Mouse (Mus musculus): ENCODE data around the gene Asna1. TPM values are rescaled to one million over a fixed set of nuclear protein-coding genes. Genes with fewer than 3 reads are reported as not detected.

The Asna1 gene
- polyA plus RNA-seq, 1 experiment: 46.6 TPM

GRCm38 (mm10) chr8:85014431-85014830, 10.7 kb downstream of the Asna1 start, which contains the start of gene Best2:
Gene Best2, minus strand, starts transcription at chr8:85014531.
- no peak within 1 kb of the TSS for H3K27ac ChIP-seq (ENCODE audit: control insufficient read depth, insufficient read depth, low read depth, low read length, poor library complexity)
- no peak for TF ChIP-seq CTCF (IDR thresholded peaks at IDR 0.05; ENCODE audit: control insufficient read depth, insufficient read depth, low read length)
- no peak for TF ChIP-seq POLR2A (IDR thresholded peaks at IDR 0.05; ENCODE audit: borderline replicate concordance, control insufficient read depth, low read depth, low read length)
- 49% methylated on average over 2 of the region's 2 CpGs for WGBS
- no peak within 1 kb of the TSS for H3K4me3 ChIP-seq (replicated peaks; ENCODE audit: control insufficient read depth, low read depth, low read length)
- H3K4me1 ChIP-seq (ENCODE audit: control insufficient read depth, insufficient read depth, low read length): no peaks in the 10 kb centered on the region

- Histone ChIP-seq H3K4me3 (replicated peaks; ENCODE audit: control insufficient read depth, low read depth, low read length) (no peak overlapping the region), H3K4me1 (ENCODE audit: control insufficient read depth, insufficient read depth, low read length) (no peaks in the 10 kb centered on the region), H3K27ac (ENCODE audit: control insufficient read depth, insufficient read depth, low read depth, low read length, poor library complexity) (no peak overlapping the region)
- 6% methylated on average over 26 of the region's 26 CpGs for WGBS
- peak; percentile 65 for TF ChIP-seq CTCF (IDR thresholded peaks at IDR 0.05; ENCODE audit: control insufficient read depth, insufficient read depth, low read length)
- no peak for TF ChIP-seq POLR2A (IDR thresholded peaks at IDR 0.05; ENCODE audit: borderline replicate concordance, control insufficient read depth, low read depth, low read length)
Measured at GRCm38 (mm10) chr8:85013230-85013840, 11.7 kb downstream of the Asna1 start.

DNA sequence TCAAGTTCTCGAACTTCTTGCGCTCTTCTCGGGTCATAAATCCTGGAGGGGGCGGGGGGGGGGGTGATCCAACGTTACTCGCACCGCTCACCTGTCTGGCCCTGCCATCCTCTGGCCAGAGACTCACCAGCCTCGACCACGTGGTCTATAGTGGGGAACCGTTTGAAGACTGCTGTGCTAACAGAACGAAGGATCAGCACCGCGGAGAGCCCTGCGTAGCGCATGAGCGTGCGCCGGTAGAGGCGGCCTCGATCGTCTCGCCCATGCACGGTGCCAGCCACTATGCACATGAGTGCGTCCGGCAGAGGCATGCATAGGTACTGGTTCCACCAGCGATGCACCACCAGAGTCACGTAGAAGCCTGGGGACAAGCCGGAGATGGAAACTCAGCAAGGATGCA, 13.8 kb downstream of the Asna1 start:
- TF ChIP-seq POLR2A (IDR thresholded peaks at IDR 0.05; ENCODE audit: borderline replicate concordance, control insufficient read depth, low read depth, low read length): no peak
- no peak for TF ChIP-seq CTCF (IDR thresholded peaks at IDR 0.05; ENCODE audit: control insufficient read depth, insufficient read depth, low read length)
- no peak overlapping the region for H3K27ac ChIP-seq (ENCODE audit: control insufficient read depth, insufficient read depth, low read depth, low read length, poor library complexity)
- no peak overlapping the region for H3K4me3 ChIP-seq (replicated peaks; ENCODE audit: control insufficient read depth, low read depth, low read length)
- H3K4me1 ChIP-seq (ENCODE audit: control insufficient read depth, insufficient read depth, low read length): no peaks in the 10 kb centered on the region; the same call in 1 of the 2 replicates
- WGBS: 12% methylated on average over 28 of the region's 28 CpGs

DNA sequence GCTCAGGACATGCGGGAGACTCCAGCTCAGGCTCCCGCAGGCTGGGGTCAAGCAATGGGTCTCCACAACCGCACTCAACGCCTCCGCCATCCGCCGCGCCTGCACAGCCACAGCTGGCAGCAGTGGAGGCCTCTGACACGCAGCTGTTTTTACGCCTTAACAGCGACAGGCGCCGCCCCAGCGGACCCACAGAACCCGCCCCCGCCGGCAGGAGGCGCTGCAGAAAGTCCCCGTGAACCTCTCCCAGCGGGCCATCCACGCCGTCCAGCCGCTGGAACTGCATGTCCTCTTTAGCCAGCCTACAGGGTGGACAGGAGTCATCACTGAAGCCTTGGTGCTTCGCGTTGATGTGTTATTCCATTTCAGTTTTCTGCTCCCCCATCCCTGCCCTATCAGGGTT, 17.4 kb downstream of the Asna1 start:
- WGBS: 34% methylated on average over 25 of the region's 25 CpGs
- Histone ChIP-seq H3K27ac (ENCODE audit: control insufficient read depth, insufficient read depth, low read depth, low read length, poor library complexity) (no peak overlapping the region; the same call in 1 of the 2 replicates), H3K4me1 (ENCODE audit: control insufficient read depth, insufficient read depth, low read length) (no peaks in the 10 kb centered on the region; the same call in 1 of the 2 replicates), H3K4me3 (replicated peaks; ENCODE audit: control insufficient read depth, low read depth, low read length) (no peak overlapping the region)
- no peak for TF ChIP-seq POLR2A (IDR thresholded peaks at IDR 0.05; ENCODE audit: borderline replicate concordance, control insufficient read depth, low read depth, low read length)
- peak; percentile 48; the same call in 1 of the 2 replicates for TF ChIP-seq CTCF (IDR thresholded peaks at IDR 0.05; ENCODE audit: control insufficient read depth, insufficient read depth, low read length)

DNA sequence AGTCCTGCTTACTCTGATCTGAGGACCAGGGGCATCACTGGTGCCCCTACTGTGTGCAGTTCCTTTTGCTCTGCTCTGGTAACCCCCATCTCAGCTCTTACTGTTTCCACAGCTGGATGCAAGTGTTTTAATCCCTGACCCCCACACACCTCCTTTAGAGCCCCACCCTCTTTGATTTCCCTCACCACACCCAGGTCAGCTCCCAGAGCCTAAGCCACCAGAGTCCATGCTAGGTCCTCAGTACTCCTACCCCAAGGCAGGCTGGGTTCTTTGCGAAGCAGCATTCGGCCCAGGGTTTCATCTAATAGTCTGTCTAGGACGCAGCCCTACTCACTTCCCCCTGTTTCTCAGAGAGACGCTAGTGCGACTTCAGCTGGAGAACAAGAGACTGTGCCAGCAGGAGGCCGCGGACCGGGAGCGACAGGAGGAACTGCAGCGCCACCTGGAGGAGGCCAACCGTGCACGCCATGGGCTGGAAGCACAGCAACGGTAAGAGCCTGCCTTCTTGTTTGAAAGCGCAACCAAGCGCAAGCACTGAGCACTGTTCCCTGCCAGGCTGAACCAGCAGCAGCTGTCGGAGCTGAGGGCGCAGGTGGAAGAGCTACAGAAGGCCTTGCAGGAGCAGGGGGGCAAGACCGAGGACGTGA, 27.3 kb downstream of the Asna1 start:
- 4% methylated on average over 19 of the region's 19 CpGs for WGBS

DNA sequence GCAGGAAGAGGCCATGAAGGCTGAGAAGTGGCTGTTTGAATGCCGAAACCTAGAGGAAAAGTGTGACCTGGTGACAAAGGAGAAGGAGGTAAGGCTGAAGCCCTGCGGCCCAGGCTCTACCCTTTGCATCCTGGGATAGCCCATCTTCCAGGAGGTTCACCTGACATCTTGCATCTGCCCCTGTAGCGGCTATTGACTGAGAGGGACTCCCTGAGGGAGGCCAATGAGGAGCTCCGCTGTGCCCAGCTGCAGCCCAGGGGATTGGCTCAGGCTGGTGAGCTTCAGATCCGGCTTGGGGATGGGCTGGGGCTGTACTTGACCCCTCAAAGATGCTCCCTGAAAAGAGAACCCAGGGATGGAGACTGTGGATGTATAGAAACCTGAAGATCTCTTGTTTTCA, 28.1 kb downstream of the Asna1 start:
- Histone ChIP-seq H3K27ac (ENCODE audit: control insufficient read depth, insufficient read depth, low read depth, low read length, poor library complexity) (no peak overlapping the region), H3K4me1 (ENCODE audit: control insufficient read depth, insufficient read depth, low read length) (peaks cover 1% of the 10 kb centered on the region), H3K4me3 (replicated peaks; ENCODE audit: control insufficient read depth, low read depth, low read length) (no peak overlapping the region)
- 86% methylated on average over 5 of the region's 5 CpGs for WGBS
- TF ChIP-seq POLR2A (IDR thresholded peaks at IDR 0.05; ENCODE audit: borderline replicate concordance, control insufficient read depth, low read depth, low read length) (no peak), CTCF (IDR thresholded peaks at IDR 0.05; ENCODE audit: control insufficient read depth, insufficient read depth, low read length) (no peak)

More for the DNA sequence above, 27.3 kb downstream of the Asna1 start:
- TF ChIP-seq POLR2A (IDR thresholded peaks at IDR 0.05; ENCODE audit: borderline replicate concordance, control insufficient read depth, low read depth, low read length) (peak; percentile 38; the same call in 1 of the 2 replicates), CTCF (IDR thresholded peaks at IDR 0.05; ENCODE audit: control insufficient read depth, insufficient read depth, low read length) (peak; percentile 99)
- Histone ChIP-seq H3K4me3 (replicated peaks; ENCODE audit: control insufficient read depth, low read depth, low read length) (no peak overlapping the region), H3K27ac (ENCODE audit: control insufficient read depth, insufficient read depth, low read depth, low read length, poor library complexity) (no peak overlapping the region), H3K4me1 (ENCODE audit: control insufficient read depth, insufficient read depth, low read length) (peaks cover 1% of the 10 kb centered on the region)

DNA sequence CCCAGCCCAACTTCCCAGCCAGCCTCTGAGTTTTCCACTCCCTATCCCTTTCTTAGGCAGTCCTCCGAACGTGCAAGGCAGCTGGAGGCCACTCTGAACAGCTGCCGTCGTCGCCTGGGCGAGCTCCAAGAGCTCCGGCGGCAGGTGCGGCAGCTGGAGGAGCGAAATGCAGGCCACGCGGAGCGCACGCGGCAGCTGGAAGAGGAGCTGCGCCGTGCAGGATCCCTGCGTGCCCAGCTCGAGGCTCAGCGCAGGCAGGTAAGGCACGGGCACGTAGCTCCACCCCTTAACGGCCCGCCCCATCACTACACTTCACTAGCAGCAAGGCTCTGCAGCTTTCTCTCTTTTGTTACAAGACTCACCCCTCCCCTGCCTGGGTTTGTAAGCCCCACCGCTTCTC, 29.4 kb downstream of the Asna1 start:
- Histone ChIP-seq H3K27ac (ENCODE audit: control insufficient read depth, insufficient read depth, low read depth, low read length, poor library complexity) (no peak overlapping the region), H3K4me1 (ENCODE audit: control insufficient read depth, insufficient read depth, low read length) (peaks cover 3% of the 10 kb centered on the region), H3K4me3 (replicated peaks; ENCODE audit: control insufficient read depth, low read depth, low read length) (no peak overlapping the region)
- no peak for TF ChIP-seq CTCF (IDR thresholded peaks at IDR 0.05; ENCODE audit: control insufficient read depth, insufficient read depth, low read length)
- no peak for TF ChIP-seq POLR2A (IDR thresholded peaks at IDR 0.05; ENCODE audit: borderline replicate concordance, control insufficient read depth, low read depth, low read length)
- WGBS: 87% methylated on average over 25 of the region's 25 CpGs

DNA sequence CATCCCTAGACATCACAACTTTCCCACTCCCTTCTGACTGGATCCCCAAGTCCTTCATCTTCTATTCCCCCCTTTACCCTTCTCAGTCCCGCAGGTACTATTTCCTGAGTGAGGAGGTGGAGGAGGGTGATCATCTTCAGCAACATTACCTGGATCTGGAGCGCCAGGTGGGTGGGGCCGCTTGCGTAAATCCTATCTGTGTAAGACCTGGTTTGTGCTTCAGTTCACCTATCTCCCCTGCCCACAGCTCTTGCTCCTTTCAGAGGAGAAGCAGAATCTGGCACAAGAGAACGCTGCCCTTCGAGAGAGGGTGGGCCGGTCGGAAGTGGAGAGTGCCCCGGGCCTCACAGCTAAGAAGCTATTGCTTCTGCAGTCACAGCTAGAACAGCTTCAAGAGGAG, 30.7 kb downstream of the Asna1 start:
- Histone ChIP-seq H3K4me3 (replicated peaks; ENCODE audit: control insufficient read depth, low read depth, low read length) (no peak overlapping the region), H3K27ac (ENCODE audit: control insufficient read depth, insufficient read depth, low read depth, low read length, poor library complexity) (no peak overlapping the region), H3K4me1 (ENCODE audit: control insufficient read depth, insufficient read depth, low read length) (peaks cover 4% of the 10 kb centered on the region)
- 91% methylated on average over 9 of the region's 9 CpGs for WGBS
- TF ChIP-seq POLR2A (IDR thresholded peaks at IDR 0.05; ENCODE audit: borderline replicate concordance, control insufficient read depth, low read depth, low read length) (no peak), CTCF (IDR thresholded peaks at IDR 0.05; ENCODE audit: control insufficient read depth, insufficient read depth, low read length) (no peak)
